8 mouse cellular contexts compared by ENCODE assay signal in genomic region chr5:122526878-122527730, GRCm38 (mm10). TPM values are rescaled to one million over a fixed set of nuclear protein-coding genes. Genes with fewer than 3 reads are reported as not detected.
DNase-seq lines count a peak whose midpoint lies in the region; ATAC-seq lines count a peak whose summit lies in the region.

No protein-coding gene starts in this region.

- peak; percentile 40 to 53 for DNase-seq in cerebellum, postnatal 10 days
- no peak for DNase-seq in cerebellum, adult 11-12 months
- DNase-seq in heart, adult 9 months (ENCODE audit: low spot score in 2 of 2), result peak; percentile 82 to 84
- peak; percentile 34 for DNase-seq in lung, postnatal 14 days
- DNase-seq in thymus, postnatal 25 days, result no peak
- no peak for DNase-seq in gastrocnemius, postnatal 4 days (ENCODE audit: low spot score in 2 of 2)

- peak overlapping the region; percentile 64 for H3K27ac ChIP-seq in kidney, embryonic 15.5 days

- no peaks in the 10 kb centered on the region for H3K36me3 ChIP-seq in kidney, embryonic 15.5 days

- 0 out of 2 replicates have a peak overlapping the region, but pooled peaks have one; percentile 6 for H3K9ac ChIP-seq in kidney, embryonic 15.5 days

- peak; percentile 52 for ATAC-seq in kidney, embryonic 15.5 days (replicated peaks; ENCODE audit: low FRiP score)
- ATAC-seq in CD4-positive, CD25-positive, alpha-beta regulatory T cell, adult 4 months, result no peak

- H3K4me2 ChIP-seq in kidney, embryonic 15.5 days, result peak overlapping the region; percentile 15; the same call in 1 of the 2 replicates

- H3K27me3 ChIP-seq in kidney, embryonic 15.5 days, result no peaks in the 10 kb centered on the region

- WGBS in kidney, embryonic 15.5 days, result 47% methylated on average over 15 of the region's 15 CpGs

- H3K9me3 ChIP-seq in kidney, embryonic 15.5 days (replicated peaks), result no peaks in the 10 kb centered on the region

- H3K4me3 ChIP-seq in kidney, embryonic 15.5 days (replicated peaks), result no peak overlapping the region

- H3K4me1 ChIP-seq in kidney, embryonic 15.5 days, result peaks cover 63% of the 10 kb centered on the region

RNA-seq across cellular contexts. Expression of gene Atp2a2, which starts 25.1 kb away (rescaled TPM):
- polyA plus RNA-seq in kidney, embryonic 15.5 days (2015; fragmentation: Nextera tagmentation; extraction: Ambion mirVana), result 37.3 and 37.8 TPM in 2 replicates
- polyA plus RNA-seq in CD4-positive, CD25-positive, alpha-beta regulatory T cell, adult 4 months (2017; shearing (Covaris generic)), result 10 to 100 TPM in 1 of 2 experiments, 1 to 10 TPM in 1; 10.0 to 14.8 TPM
- 100 to 1,000 TPM; 250 to 265 TPM for total RNA-seq in gastrocnemius, postnatal 4 days (2021)

Comparison
In these comparisons a context has a peak if more than half of its experiments do, and no peak if none do; other contexts are left out.
1. DNase-seq: peak in cerebellum, postnatal 10 days (2 of 2), heart, adult 9 months (2 of 2) and lung, postnatal 14 days (single experiment); none in cerebellum, adult 11-12 months (single experiment), thymus, postnatal 25 days (single experiment) and gastrocnemius, postnatal 4 days (0 of 2).